Mouse (Mus musculus): ENCODE data around the gene Klhdc10. TPM values are rescaled to one million over a fixed set of nuclear protein-coding genes. Genes with fewer than 3 reads are reported as not detected.
"Not testable (repeated sequence)": the region's sequence is repeated elsewhere in the genome, so short reads cannot be mapped to it uniquely, and the experiment has no call there.

Gene Klhdc10
- polyA plus RNA-seq, 1 experiment from 2014 or later: 19.0 TPM

GRCm38 (mm10) chr6:30372627-30373369, 28.9 kb upstream of the Klhdc10 start:
- no peak for ATAC-seq (ENCODE audit: extremely low read depth, insufficient number of reproducible peaks, low FRiP score, low TSS enrichment)
- H3K9ac ChIP-seq: no peak overlapping the region
- WGBS: 88% methylated on average over 17 of the region's 17 CpGs
- no peak overlapping the region for H3K4me2 ChIP-seq
- H3K36me3 ChIP-seq: peaks cover 97% of the 10 kb centered on the region
- H3K27ac ChIP-seq (replicated peaks): no peak overlapping the region
- H3K9me3 ChIP-seq: no peaks in the 10 kb centered on the region
- no peaks in the 10 kb centered on the region for H3K27me3 ChIP-seq (replicated peaks)
- no peak overlapping the region for H3K4me3 ChIP-seq
- H3K4me1 ChIP-seq: peaks cover 27% of the 10 kb centered on the region

- H3K27ac ChIP-seq (replicated peaks): peak overlapping the region; percentile 72
- ATAC-seq (ENCODE audit: extremely low read depth, insufficient number of reproducible peaks, low FRiP score, low TSS enrichment): no peak
- peaks cover 93% of the 10 kb centered on the region for H3K36me3 ChIP-seq
- H3K9me3 ChIP-seq: no peaks in the 10 kb centered on the region
- H3K4me1 ChIP-seq: peaks cover 21% of the 10 kb centered on the region
- H3K4me2 ChIP-seq: no peak overlapping the region
- 85% methylated on average over 16 of the region's 16 CpGs for WGBS
- no peak overlapping the region for H3K4me3 ChIP-seq
- H3K27me3 ChIP-seq (replicated peaks): no peaks in the 10 kb centered on the region
- H3K9ac ChIP-seq: no peak overlapping the region
These were observed 26.7 kb upstream of the Klhdc10 start for GRCm38 (mm10) chr6:30374731-30375510.

GRCm38 (mm10) chr6:30375791-30376190, 25.9 kb upstream of the Klhdc10 start:
- 75% methylated on average over 1 of the region's 1 CpGs for WGBS
- ATAC-seq (ENCODE audit: extremely low read depth, insufficient number of reproducible peaks, low FRiP score, low TSS enrichment): no peak
- no peak overlapping the region for H3K4me3 ChIP-seq
- no peaks in the 10 kb centered on the region for H3K27me3 ChIP-seq (replicated peaks)
- no peaks in the 10 kb centered on the region for H3K9me3 ChIP-seq
- H3K27ac ChIP-seq (replicated peaks): peak overlapping the region; percentile 72
- peaks cover 21% of the 10 kb centered on the region for H3K4me1 ChIP-seq
- H3K4me2 ChIP-seq: no peak overlapping the region
- H3K36me3 ChIP-seq: peaks cover 93% of the 10 kb centered on the region
- no peak overlapping the region for H3K9ac ChIP-seq

- no peak for ATAC-seq (ENCODE audit: extremely low read depth, insufficient number of reproducible peaks, low FRiP score, low TSS enrichment)
- Histone ChIP-seq H3K4me1 (peaks cover 21% of the 10 kb centered on the region), H3K27me3 (replicated peaks) (no peaks in the 10 kb centered on the region), H3K9ac (no peak overlapping the region), H3K9me3 (no peaks in the 10 kb centered on the region), H3K4me2 (no peak overlapping the region), H3K4me3 (no peak overlapping the region), H3K36me3 (peaks cover 93% of the 10 kb centered on the region), H3K27ac (replicated peaks) (no peak overlapping the region)
- 67% methylated on average over 3 of the region's 3 CpGs for WGBS
These were observed 20.6 kb upstream of the Klhdc10 start for GRCm38 (mm10) chr6:30381116-30381515.

GRCm38 (mm10) chr6:30390271-30390670, 11.4 kb upstream of the Klhdc10 start:
- 23% methylated on average over 4 of the region's 4 CpGs for WGBS
- H3K4me2 ChIP-seq: peak overlapping the region; percentile 70
- not testable (repeated sequence) for H3K27me3 ChIP-seq (replicated peaks); H3K27ac ChIP-seq (replicated peaks); H3K4me1 ChIP-seq; ATAC-seq (ENCODE audit: extremely low read depth, insufficient number of reproducible peaks, low FRiP score, low TSS enrichment); H3K9me3 ChIP-seq
- H3K36me3 ChIP-seq: peaks cover 28% of the 10 kb centered on the region
- peak overlapping the region; percentile 88 for H3K9ac ChIP-seq
- peak overlapping the region; percentile 74 for H3K4me3 ChIP-seq

- peaks cover 6% of the 10 kb centered on the region for H3K4me1 ChIP-seq
- peak within 1 kb of the TSS; percentile 74 for H3K4me3 ChIP-seq
- H3K4me2 ChIP-seq: peak within 1 kb of the TSS; percentile 70
- H3K27ac ChIP-seq (replicated peaks): peak within 1 kb of the TSS; percentile 51
- H3K36me3 ChIP-seq: peaks cover 21% of the 10 kb centered on the region
- no peaks in the 10 kb centered on the region for H3K27me3 ChIP-seq (replicated peaks)
- 15% methylated on average over 33 of the region's 33 CpGs for WGBS
- peak; percentile 51 for ATAC-seq (ENCODE audit: extremely low read depth, insufficient number of reproducible peaks, low FRiP score, low TSS enrichment)
- no peaks in the 10 kb centered on the region for H3K9me3 ChIP-seq
- H3K9ac ChIP-seq: peak within 1 kb of the TSS; percentile 88
These were observed 10.7 kb upstream of the Klhdc10 start, which contains the start of gene Zc3hc1 for GRCm38 (mm10) chr6:30390714-30391697. TSS of gene Zc3hc1 (minus strand) at chr6:30391028.

- no peak overlapping the region for H3K4me3 ChIP-seq
- no peak overlapping the region for H3K27ac ChIP-seq (replicated peaks)
- no peaks in the 10 kb centered on the region for H3K9me3 ChIP-seq
- WGBS: 85% methylated on average over 7 of the region's 7 CpGs
- H3K27me3 ChIP-seq (replicated peaks): no peaks in the 10 kb centered on the region
- no peak for ATAC-seq (ENCODE audit: extremely low read depth, insufficient number of reproducible peaks, low FRiP score, low TSS enrichment)
- H3K4me1 ChIP-seq: peaks cover 6% of the 10 kb centered on the region
- peaks cover 11% of the 10 kb centered on the region for H3K36me3 ChIP-seq
- H3K9ac ChIP-seq: no peak overlapping the region
- no peak overlapping the region for H3K4me2 ChIP-seq
These were observed 9.7 kb upstream of the Klhdc10 start for GRCm38 (mm10) chr6:30391996-30392395.

- Histone ChIP-seq H3K9ac (no peak overlapping the region), H3K4me3 (no peak overlapping the region), H3K27me3 (replicated peaks) (no peaks in the 10 kb centered on the region), H3K36me3 (no peaks in the 10 kb centered on the region), H3K4me1 (peaks cover 12% of the 10 kb centered on the region), H3K9me3 (no peaks in the 10 kb centered on the region), H3K27ac (replicated peaks) (no peak overlapping the region), H3K4me2 (peak overlapping the region; percentile 69; the same call in 1 of the 2 replicates)
- no peak for ATAC-seq (ENCODE audit: extremely low read depth, insufficient number of reproducible peaks, low FRiP score, low TSS enrichment)
- WGBS: 66% methylated on average over 5 of the region's 5 CpGs
These were observed 1.5 kb upstream of the Klhdc10 start for GRCm38 (mm10) chr6:30400146-30400545.

- 7% methylated on average over 7 of the region's 7 CpGs for WGBS
These were observed 952 bp upstream of the Klhdc10 start for GRCm38 (mm10) chr6:30400716-30401115.

GRCm38 (mm10) chr6:30402091-30402491, 423 bp downstream of the Klhdc10 start:
- Histone ChIP-seq H3K27ac (replicated peaks) (peak overlapping the region; percentile 89), H3K9ac (peak overlapping the region; percentile 94), H3K4me3 (peak overlapping the region; percentile 95), H3K4me1 (peaks cover 12% of the 10 kb centered on the region), H3K9me3 (no peaks in the 10 kb centered on the region), H3K4me2 (peak overlapping the region; percentile 80), H3K27me3 (replicated peaks) (no peaks in the 10 kb centered on the region), H3K36me3 (0 out of 2 replicates have a peak, but pooled peaks cover 2% of the 10 kb centered on the region)
- ATAC-seq (ENCODE audit: extremely low read depth, insufficient number of reproducible peaks, low FRiP score, low TSS enrichment): peak; percentile 32
- whole genome bisulfite sequencing: under 1% methylated on average over 29 of the region's 29 CpGs

More at GRCm38 (mm10) chr6:30400716-30401115, 952 bp upstream of the Klhdc10 start:
- Histone ChIP-seq H3K27ac (replicated peaks) (peak overlapping the region; percentile 89), H3K9me3 (no peaks in the 10 kb centered on the region), H3K4me2 (peak overlapping the region; percentile 69), H3K27me3 (replicated peaks) (no peaks in the 10 kb centered on the region), H3K4me3 (peak overlapping the region; percentile 95), H3K4me1 (peaks cover 12% of the 10 kb centered on the region), H3K9ac (peak overlapping the region; percentile 76), H3K36me3 (no peaks in the 10 kb centered on the region)
- no peak for ATAC-seq (ENCODE audit: extremely low read depth, insufficient number of reproducible peaks, low FRiP score, low TSS enrichment)

All from heart, embryonic 13.5 days (tissue).